Mouse (Mus musculus) limb, embryonic 13.5 days (tissue): ENCODE measurements around the gene 4931428F04Rik. TPM values are rescaled to one million over a fixed set of nuclear protein-coding genes. Genes with fewer than 3 reads are reported as not detected.

ENCODE experiments used
- microRNA counts: library from miRNA; unstranded; fragments of <30 nt; microRNA quantifications from one replicate; lab custom pipeline; 2016
- microRNA-seq: library from miRNA; unstranded; fragments of <30 nt; microRNA quantifications from one replicate; pipeline ENCODE4, GENCODE M21; 2016
- polyA plus RNA-seq: library from polyadenylated mRNA; unstranded; fragments of >200 nt; fragmentation: Nextera tagmentation; extraction: Ambion mirVana; gene quantifications from 2 replicates; pipeline ENCODE4 v1.2.1, GENCODE M21; 2015

Gene 4931428F04Rik
- polyA plus RNA-seq, 1 experiment from 2014 or later: 16.3 TPM

MicroRNA genes within 50 kb of the gene (microRNA counts, 519-probe panel; counts per million panel counts)
- 2,500 counts per million, percentile 35 among the panel's probes with 10 or more counts for microRNA mmu-miR-328 (lab: Ali Mortazavi, UCI)

Small RNA genes within 50 kb of the gene (microRNA-seq; reads per million reads assigned to microRNA genes)
- gene Gm27320 (not detected), gene Mir328 (155 reads per million, percentile 58 among the genes with 10 or more reads in this experiment)

Other genes with a start within 250 kb of the 4931428F04Rik start
- gene Ces3a, start 241.3 kb downstream of the 4931428F04Rik start, polyA plus RNA-seq: not detected in 2 replicates
- gene Ces3b, start 206.1 kb downstream of the 4931428F04Rik start, polyA plus RNA-seq: not detected in 2 replicates
- gene Ces4a, start 158.1 kb downstream of the 4931428F04Rik start, polyA plus RNA-seq: not detected in 2 replicates
- gene Cbfb, start 119.2 kb downstream of the 4931428F04Rik start, polyA plus RNA-seq: 97.1 and 101 TPM in 2 replicates
- 27.3 and 27.6 TPM in 2 replicates for gene D230025D16Rik, start 64.7 kb downstream of the 4931428F04Rik start, polyA plus RNA-seq
- gene B3gnt9, start 34.7 kb downstream of the 4931428F04Rik start, polyA plus RNA-seq: 24.7 and 25.4 TPM in 2 replicates
- gene Tradd, start 25.3 kb downstream of the 4931428F04Rik start, polyA plus RNA-seq: 20.1 and 23.2 TPM in 2 replicates
- gene Fbxl8, start 25.2 kb downstream of the 4931428F04Rik start, polyA plus RNA-seq: 2.6 and 2.8 TPM in 2 replicates
- 0.11 and 0.19 TPM in 2 replicates for gene Hsf4, start 20.1 kb downstream of the 4931428F04Rik start, polyA plus RNA-seq
- gene Nol3, start 13.7 kb downstream of the 4931428F04Rik start, polyA plus RNA-seq: 2.7 and 3.1 TPM in 2 replicates
- 8.3 and 9.1 TPM in 2 replicates for gene Exoc3l, start 6.2 kb upstream of the 4931428F04Rik start, polyA plus RNA-seq
- 73.6 and 75.4 TPM in 2 replicates for gene E2f4, start 7.8 kb upstream of the 4931428F04Rik start, polyA plus RNA-seq
- gene Elmo3, start 15.7 kb upstream of the 4931428F04Rik start, polyA plus RNA-seq: 3.9 and 5.1 TPM in 2 replicates
- 1.8 and 2.7 TPM in 2 replicates for gene Lrrc29, start 36.4 kb upstream of the 4931428F04Rik start, polyA plus RNA-seq
- gene Tmem208, start 36.5 kb upstream of the 4931428F04Rik start, polyA plus RNA-seq: 119 and 122 TPM in 2 replicates
- 2.1 and 2.3 TPM in 2 replicates for gene Fhod1, start 58.1 kb upstream of the 4931428F04Rik start, polyA plus RNA-seq
- gene Slc9a5, start 59.0 kb upstream of the 4931428F04Rik start, polyA plus RNA-seq: 6.0 and 6.4 TPM in 2 replicates
- 0.73 and 1.2 TPM in 2 replicates for gene Plekhg4, start 83.4 kb upstream of the 4931428F04Rik start, polyA plus RNA-seq
- not detected in 2 replicates for gene Kctd19, start 123.6 kb upstream of the 4931428F04Rik start, polyA plus RNA-seq
- gene Lrrc36, start 123.7 kb upstream of the 4931428F04Rik start, polyA plus RNA-seq: 0.36 and 0.55 TPM in 2 replicates
- 65.4 and 71.1 TPM in 2 replicates for gene Tppp3, start 181.7 kb upstream of the 4931428F04Rik start, polyA plus RNA-seq
- 42.5 and 45.3 TPM in 2 replicates for gene Zdhhc1, start 207.0 kb upstream of the 4931428F04Rik start, polyA plus RNA-seq
- gene Hsd11b2, start 228.9 kb upstream of the 4931428F04Rik start, polyA plus RNA-seq: 5.9 and 7.6 TPM in 2 replicates